Mouse (Mus musculus) MEL (cell line): ENCODE measurements around the gene Retnlg. TPM values are rescaled to one million over a fixed set of nuclear protein-coding genes. Genes with fewer than 3 reads are reported as not detected.

Experiments used
- DNase-seq: peaks from one replicate; pipeline ENCODE4 v3.0.0; 2011; ENCODE audit warnings: low read depth, low spot score
- H3K27ac ChIP-seq: 2 replicates; pipeline ENCODE4 v1.5.1; 2012; ENCODE audit warnings: low read depth, mild to moderate bottlenecking, control low read depth, low read length, moderate library complexity; ENCODE audit not compliant: control insufficient read depth
- H3K27me3 ChIP-seq, 2 experiments: fragments of 150-350 bp in 1 of 2; sonication (generic) in 1 of 2; 2 replicates each; pipeline ENCODE4 v1.6.1; 2012; ENCODE audit warnings: low read length in 2 of 2, mild to moderate bottlenecking in 2 of 2, improper control_type of control experiment in 1 of 2, moderate library complexity in 1 of 2; ENCODE audit not compliant: insufficient read depth in 2 of 2, control insufficient read depth in 1 of 2
- H3K36me3 ChIP-seq, 2 experiments: 2 replicates each; pipeline ENCODE4 v1.6.1; 2012 to 2014; ENCODE audit warnings: low read length in 2 of 2, improper control_type of control experiment in 1 of 2, inconsistent platforms in 1 of 2, mild to moderate bottlenecking in 1 of 2; ENCODE audit not compliant: insufficient read depth in 2 of 2, control insufficient read depth in 1 of 2
- H3K4me1 ChIP-seq, 2 experiments: fragments of 150-350 bp in 1 of 2; sonication (generic) in 1 of 2; 2 replicates each; pipeline ENCODE4 v1.6.1; 2012; ENCODE audit warnings: low read length in 2 of 2, improper control_type of control experiment in 1 of 2, mild to moderate bottlenecking in 1 of 2; ENCODE audit not compliant: insufficient read depth in 2 of 2, control insufficient read depth in 1 of 2
- H3K4me3 ChIP-seq, 2 experiments: fragments of 150-350 bp in 1 of 2; sonication (generic) in 1 of 2; 2 replicates each; pipeline ENCODE4 v1.5.1; 2012; ENCODE audit warnings: low read depth in 2 of 2, low read length in 2 of 2, mild to moderate bottlenecking in 2 of 2, moderate library complexity in 2 of 2, control low read depth in 1 of 2, improper control_type of control experiment in 1 of 2; ENCODE audit not compliant: control insufficient read depth in 1 of 2, insufficient read depth in 1 of 2
- H3K79me2 ChIP-seq: 2 replicates; pipeline ENCODE4 v1.6.1; 2012; ENCODE audit warnings: mild to moderate bottlenecking, low read length, moderate library complexity; ENCODE audit not compliant: control insufficient read depth, poor library complexity, insufficient read depth
- H3K9ac ChIP-seq: 2 replicates; pipeline ENCODE4 v1.6.1; 2012; ENCODE audit warnings: low read depth, mild to moderate bottlenecking, control low read depth, low read length, moderate library complexity; ENCODE audit not compliant: control insufficient read depth, poor library complexity, severe bottlenecking
- H3K9me3 ChIP-seq: fragments of 150-350 bp; sonication (generic); replicated peaks from 2 replicates; pipeline ENCODE4 v1.6.1; 2012; ENCODE audit warnings: mild to moderate bottlenecking, low read length, improper control_type of control experiment, moderate library complexity; ENCODE audit not compliant: insufficient read depth
- CHD2 ChIP-seq: IDR thresholded peaks from 2 replicates; pipeline ENCODE4 v1.6.1; 2011; ENCODE audit warnings: low read length, improper control_type of control experiment
- CTCF ChIP-seq, 3 experiments: IDR thresholded peaks in 2 of 3; conservative IDR thresholded peaks in 1 of 3; 2 replicates each; pipeline ENCODE4 v1.5.1; 2011 to 2012; ENCODE audit warnings: low read length in 3 of 3, low read depth in 2 of 3, mild to moderate bottlenecking in 2 of 3, improper control_type of control experiment in 1 of 3, inconsistent platforms in 1 of 3, mixed read lengths in 1 of 3, moderate library complexity in 1 of 3; ENCODE audit not compliant: control insufficient read depth in 1 of 3, insufficient read depth in 1 of 3, poor library complexity in 1 of 3, severe bottlenecking in 1 of 3
- E2F4 ChIP-seq: IDR thresholded peaks from 2 replicates; pipeline ENCODE4 v1.6.1; 2011; ENCODE audit warnings: low read depth, low read length, improper control_type of control experiment, borderline replicate concordance
- ELF1 ChIP-seq: IDR thresholded peaks from 2 replicates; pipeline ENCODE4 v1.6.1; 2014; ENCODE audit warnings: low read depth, mild to moderate bottlenecking, inconsistent platforms, low read length, improper control_type of control experiment, moderate library complexity
- EP300 ChIP-seq, 2 experiments: IDR thresholded peaks; 2 replicates each; pipeline ENCODE4 v1.6.1; 2011; ENCODE audit warnings: improper control_type of control experiment in 2 of 2, low read length in 2 of 2, low read depth in 1 of 2, mild to moderate bottlenecking in 1 of 2
- KAT2A ChIP-seq: conservative IDR thresholded peaks from 2 replicates; pipeline ENCODE4 v1.6.1; 2012; ENCODE audit warnings: low read depth, low read length, improper control_type of control experiment, inconsistent platforms
- MAFK ChIP-seq: IDR thresholded peaks from 2 replicates; pipeline ENCODE4 v1.6.1; 2011; ENCODE audit warnings: low read depth, mild to moderate bottlenecking, low read length, improper control_type of control experiment, borderline replicate concordance
- MAZ ChIP-seq: IDR thresholded peaks from 2 replicates; pipeline ENCODE4 v1.6.1; 2012; ENCODE audit warnings: low read depth, mild to moderate bottlenecking, inconsistent platforms, low read length, improper control_type of control experiment
- MXI1 ChIP-seq: IDR thresholded peaks from 2 replicates; pipeline ENCODE4 v1.6.1; 2011; ENCODE audit warnings: mild to moderate bottlenecking, low read depth, low read length, improper control_type of control experiment
- MYC ChIP-seq: IDR thresholded peaks from 2 replicates; pipeline ENCODE4 v1.6.1; 2011; ENCODE audit warnings: low read depth, mild to moderate bottlenecking, low read length, improper control_type of control experiment, moderate library complexity
- NRF1 ChIP-seq: IDR thresholded peaks from 2 replicates; pipeline ENCODE4 v1.6.1; 2014; ENCODE audit warnings: low read depth, mild to moderate bottlenecking, inconsistent platforms, low read length, improper control_type of control experiment, moderate library complexity; ENCODE audit not compliant: poor library complexity, insufficient read depth, severe bottlenecking
- RAD21 ChIP-seq: IDR thresholded peaks from 2 replicates; pipeline ENCODE4 v1.6.1; 2011; ENCODE audit warnings: mild to moderate bottlenecking, low read depth, low read length, improper control_type of control experiment
- SMC3 ChIP-seq: IDR thresholded peaks from 2 replicates; pipeline ENCODE4 v1.6.1; 2011; ENCODE audit warnings: low read depth, low read length, improper control_type of control experiment
- TBP ChIP-seq: IDR thresholded peaks from 2 replicates; pipeline ENCODE4 v1.8.0; 2011; ENCODE audit warnings: low read depth, low read length, improper control_type of control experiment
- USF1 ChIP-seq: IDR thresholded peaks from 2 replicates; pipeline ENCODE4 v1.6.1; 2014; ENCODE audit warnings: low read depth, mild to moderate bottlenecking, inconsistent platforms, low read length, improper control_type of control experiment, moderate library complexity
- ZMIZ1 ChIP-seq: IDR thresholded peaks from 2 replicates; pipeline ENCODE4 v1.6.1; 2012; ENCODE audit warnings: low read depth, mild to moderate bottlenecking, inconsistent platforms, low read length, improper control_type of control experiment, moderate library complexity
- polyA plus RNA-seq, 2 experiments: library from polyadenylated mRNA; stranded (reverse) in 1 of 2; unstranded in 1 of 2; fragments of >175 nt in 1 of 2; fragments of >200 nt in 1 of 2; gene quantifications; 2 replicates each; pipeline versions ENCODE4 v1.2.1 to v1.2.4; 2012; ENCODE audit warnings: low replicate concordance in 2 of 2, low read depth in 1 of 2; ENCODE audit not compliant: insufficient read length in 2 of 2, insufficient read depth in 1 of 2, missing spikeins in 1 of 2
- total RNA-seq: library from RNA; depleted of rRNA; stranded (reverse); fragments of 300-350 nt; gene quantifications from 2 replicates; pipeline ENCODE4 v1.2.3, GENCODE M21; 2012

The Retnlg gene
- total and polyA plus RNA-seq, 3 experiments, result not detected

DNA sequence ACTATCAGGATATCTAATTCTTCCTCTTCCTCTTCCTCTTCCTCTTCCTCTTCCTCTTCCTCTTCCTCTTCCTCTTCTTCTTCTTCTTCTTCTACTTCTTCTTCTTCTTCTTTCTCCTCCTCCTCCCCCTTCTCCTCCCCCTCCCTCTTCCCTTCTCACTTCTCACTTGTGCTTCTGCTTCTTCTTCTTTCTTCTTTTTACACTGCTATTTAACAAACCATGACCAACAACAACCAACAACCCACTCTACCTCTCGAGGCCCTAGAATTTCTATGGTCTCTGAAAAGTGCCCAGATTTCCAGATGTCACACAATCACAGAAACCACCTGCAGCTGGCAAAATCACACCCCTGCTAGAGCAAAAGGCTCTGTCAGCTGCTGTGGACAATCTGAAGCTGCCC is 44.8 kb upstream of the Retnlg start:
- Histone ChIP-seq H3K9me3 (no peaks in the 10 kb centered on the region), H3K79me2 (no peaks in the 10 kb centered on the region), H3K27ac (no peak overlapping the region), H3K36me3 (no peaks in the 10 kb centered on the region), H3K27me3 (no peaks in the 10 kb centered on the region), H3K9ac (no peak overlapping the region), H3K4me1 (no peaks in the 10 kb centered on the region), H3K4me3 (no peak overlapping the region)
- TF ChIP-seq KAT2A (no peak), E2F4 (no peak), CHD2 (no peak), EP300 (IDR thresholded peaks at IDR 0.05; ENCODE audit: low read depth in 1 of 2, low read length in 2 of 2) (no peak)
- no peak for DNase-seq

GRCm38 (mm10) chr16:48829060-48829459 is 43.4 kb upstream of the Retnlg start:
- TF ChIP-seq SMC3 (no peak), MYC (no peak), MAFK (no peak), CTCF (IDR thresholded peaks at IDR 0.05 in 2 of 3, conservative IDR thresholded peaks at IDR 0.05 in 1 of 3; ENCODE audit: control insufficient read depth in 1 of 3, insufficient read depth in 1 of 3, low read depth in 2 of 3, low read length in 3 of 3, poor library complexity in 1 of 3, severe bottlenecking in 1 of 3) (no peak)
- Histone ChIP-seq H3K9ac (no peak overlapping the region), H3K4me3 (no peak overlapping the region)

GRCm38 (mm10) chr16:48832055-48832454 is 40.4 kb upstream of the Retnlg start:
- Histone ChIP-seq H3K79me2 (no peaks in the 10 kb centered on the region), H3K4me1 (no peaks in the 10 kb centered on the region), H3K9ac (no peak overlapping the region), H3K4me3 (no peak overlapping the region), H3K36me3 (peaks cover 0 to 2% of the 10 kb centered on the region in 2 experiments; a peak in 1 of 4 replicates), H3K27me3 (no peaks in the 10 kb centered on the region), H3K27ac (no peak overlapping the region), H3K9me3 (no peaks in the 10 kb centered on the region)
- DNase-seq, result no peak
- no peak for TF ChIP-seq MAZ
- no peak for TF ChIP-seq E2F4
- no peak for TF ChIP-seq RAD21
- TF ChIP-seq MXI1, result no peak
- TF ChIP-seq KAT2A, result no peak
- no peak for TF ChIP-seq CHD2
- TF ChIP-seq TBP, result no peak
- TF ChIP-seq ELF1, result no peak
- TF ChIP-seq USF1, result no peak
- no peak for TF ChIP-seq ZMIZ1
- no peak for TF ChIP-seq NRF1

More at GRCm38 (mm10) chr16:48829060-48829459, 43.4 kb upstream of the Retnlg start:
- Histone ChIP-seq H3K27me3 (no peaks in the 10 kb centered on the region), H3K9me3 (no peaks in the 10 kb centered on the region), H3K36me3 (peaks cover 0 to 2% of the 10 kb centered on the region in 2 experiments; a peak in 1 of 4 replicates), H3K27ac (no peak overlapping the region), H3K4me1 (no peaks in the 10 kb centered on the region), H3K79me2 (no peaks in the 10 kb centered on the region)
- no peak for DNase-seq
